Mouse (Mus musculus) liver, adult 2 months (tissue): ENCODE measurements around the gene Pygo2. TPM values are rescaled to one million over a fixed set of nuclear protein-coding genes. Genes with fewer than 3 reads are reported as not detected.

ENCODE experiments used
- DNase-seq: peaks from one replicate; pipeline ENCODE4 v3.0.0-alpha.2; 2011; ENCODE audit warnings: low read depth, low spot score; ENCODE audit errors: extremely low read depth
- H3K27ac ChIP-seq: fragments of 200-500 bp; replicated peaks from 2 replicates; pipeline ENCODE4 v1.5.1; 2012; ENCODE audit warnings: low read depth, mild to moderate bottlenecking, control low read depth, inconsistent platforms, low read length; ENCODE audit not compliant: insufficient read depth
- H3K27me3 ChIP-seq: fragments of 200-500 bp; 2 replicates; pipeline ENCODE4 v1.6.1; 2012; ENCODE audit warnings: mild to moderate bottlenecking, moderate library complexity, low read length, inconsistent platforms; ENCODE audit not compliant: control insufficient read depth, insufficient read depth
- H3K36me3 ChIP-seq: fragments of 200-500 bp; 2 replicates; pipeline ENCODE4 v1.6.1; 2012; ENCODE audit warnings: low read length, inconsistent platforms; ENCODE audit not compliant: control insufficient read depth, insufficient read depth
- H3K4me1 ChIP-seq: fragments of 200-500 bp; 2 replicates; pipeline ENCODE4 v1.6.1; 2011; ENCODE audit warnings: low read length; ENCODE audit not compliant: control insufficient read depth, insufficient read depth
- H3K4me3 ChIP-seq: fragments of 200-500 bp; 2 replicates; pipeline ENCODE4 v1.5.1; 2011; ENCODE audit warnings: low read depth, mild to moderate bottlenecking, control low read depth, low read length, moderate library complexity; ENCODE audit not compliant: insufficient read depth
- H3K79me2 ChIP-seq: fragments of 200-500 bp; 2 replicates; pipeline ENCODE4 v1.6.1; 2012; ENCODE audit warnings: inconsistent platforms, mild to moderate bottlenecking, low read length, moderate library complexity; ENCODE audit not compliant: control insufficient read depth, insufficient read depth
- H3K9ac ChIP-seq: fragments of 200-500 bp; 2 replicates; pipeline ENCODE4 v1.6.1; 2012; ENCODE audit warnings: low read depth, mild to moderate bottlenecking, control low read depth, inconsistent platforms, low read length
- CTCF ChIP-seq: fragments of 200-500 bp; IDR thresholded peaks from 2 replicates; pipeline ENCODE4 v1.5.1; 2011; ENCODE audit warnings: low read depth, low read length, control low read depth
- POLR2A ChIP-seq: fragments of 200-500 bp; IDR thresholded peaks from 2 replicates; pipeline ENCODE4 v1.6.1; 2011; ENCODE audit warnings: low read length, control low read depth; ENCODE audit not compliant: insufficient read depth; ENCODE audit errors: extremely low read depth
- WGBS: fragments of 180-500 bp; shearing (Covaris S2); methylation state at CpG from one replicate; pipeline ENCODE4 v1.1.7; 2018; 5-methylcytosine and 5-hydroxymethylcytosine counted together
- polyA plus RNA-seq: library from polyadenylated mRNA; depleted of rRNA; stranded (reverse); fragments of >200 nt; gene quantifications from 2 replicates; pipeline ENCODE4 v1.2.3, GENCODE M21; 2012
- total RNA-seq: library from RNA; depleted of rRNA; stranded (reverse); fragments of >200 nt; gene quantifications from 2 replicates; pipeline ENCODE4 v1.2.3, GENCODE M21; 2014

Pygo2 gene
- total and polyA plus RNA-seq, 2 experiments, result 4.4 to 26.5 TPM

DNA sequence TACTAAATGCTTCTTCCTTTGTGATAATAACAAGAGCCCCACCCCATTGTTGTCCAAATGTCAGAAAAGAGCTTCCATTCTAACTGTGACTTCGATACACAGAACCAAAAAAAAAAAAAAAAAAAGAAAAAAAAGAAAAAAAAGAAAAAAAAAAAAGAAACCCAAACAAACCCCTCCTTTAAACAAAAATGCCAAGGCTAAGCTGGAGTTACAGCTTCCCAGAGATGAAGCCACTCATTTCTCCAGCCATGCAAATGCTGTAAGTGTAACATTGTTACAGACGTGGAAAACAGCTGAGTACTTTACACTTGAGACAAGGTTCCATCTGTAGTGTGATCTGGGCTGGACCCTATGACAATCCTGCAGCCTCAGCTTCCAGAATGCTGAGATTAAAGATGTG is 12.9 kb upstream of the Pygo2 start:
- H3K9ac ChIP-seq, result peak overlapping the region; percentile 13; the same call in 1 of the 2 replicates
- no peaks in the 10 kb centered on the region for H3K27me3 ChIP-seq
- peaks cover 7% of the 10 kb centered on the region; the same call in 1 of the 2 replicates for H3K79me2 ChIP-seq
- H3K27ac ChIP-seq, result no peak overlapping the region
- no peak for DNase-seq
- peaks cover 8% of the 10 kb centered on the region for H3K4me1 ChIP-seq
- TF ChIP-seq POLR2A, result no peak
- TF ChIP-seq CTCF, result no peak
- H3K4me3 ChIP-seq, result no peak overlapping the region
- 14% methylated on average over 2 of the region's 2 CpGs for WGBS
- peaks cover 4% of the 10 kb centered on the region for H3K36me3 ChIP-seq

GRCm38 (mm10) chr3:89417840-89418169 is 12.2 kb upstream of the Pygo2 start:
- Histone ChIP-seq H3K27me3 (no peaks in the 10 kb centered on the region), H3K36me3 (peaks cover 4% of the 10 kb centered on the region), H3K27ac (no peak overlapping the region), H3K4me3 (peak overlapping the region; percentile 69), H3K9ac (peak overlapping the region; percentile 35; the same call in 1 of the 2 replicates), H3K4me1 (peaks cover 11% of the 10 kb centered on the region), H3K79me2 (peaks cover 8% of the 10 kb centered on the region; the same call in 1 of the 2 replicates)
- DNase-seq, result peak; percentile 29
- TF ChIP-seq POLR2A, result no peak
- 1% methylated on average over 20 of the region's 20 CpGs for WGBS

DNA sequence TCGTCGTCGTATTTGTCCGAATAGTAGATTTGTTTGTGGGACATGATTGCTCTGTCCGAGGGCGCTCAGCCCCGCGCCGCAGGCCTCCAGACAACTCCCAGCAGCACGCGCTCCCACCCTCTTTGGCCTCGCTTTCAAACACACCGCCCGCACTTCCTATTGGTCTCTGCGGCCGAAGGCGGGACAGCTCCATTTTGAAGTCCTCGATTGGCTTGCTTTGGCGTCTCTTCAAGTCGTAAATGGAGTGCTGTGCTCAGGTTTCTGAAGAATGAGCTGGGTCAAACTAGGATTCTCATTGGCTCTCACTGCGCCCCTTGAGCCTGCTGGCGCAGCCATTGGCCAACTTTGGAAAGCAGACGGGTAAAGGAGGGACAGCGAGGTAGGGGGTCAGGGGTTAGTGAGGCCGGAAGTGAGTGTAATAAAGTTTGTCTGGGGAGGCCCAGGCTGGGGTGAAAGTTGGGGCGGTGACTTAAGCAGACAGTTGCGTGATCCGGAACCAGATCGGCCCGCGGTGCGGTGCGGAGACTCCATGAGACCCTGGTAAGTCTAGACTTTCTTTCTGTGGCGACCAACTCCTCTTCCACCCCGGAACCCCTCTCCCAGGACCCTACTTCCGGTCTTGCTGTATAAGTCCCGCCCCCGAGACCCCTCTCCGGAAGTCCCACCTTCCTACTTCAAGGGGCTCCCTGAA is 11.7 kb upstream of the Pygo2 start, which contains the start of the genes Cks1b and Shc1:
Cks1b (minus strand) TSS at position 214 of the 691 bp plus-strand sequence.
Shc1 (plus strand) TSS at position 274 of the 691 bp plus-strand sequence.
- 0 out of 2 replicates have a peak, but pooled peaks have one; percentile 33 for TF ChIP-seq POLR2A
- TF ChIP-seq CTCF, result no peak
- H3K9ac ChIP-seq, result peak within 1 kb of the TSS; percentile 81
- under 1% methylated on average over 39 of the region's 39 CpGs for WGBS
- H3K36me3 ChIP-seq, result peaks cover 4% of the 10 kb centered on the region
- DNase-seq, result peak; percentile 100
- peak within 1 kb of the TSS; percentile 99 for H3K27ac ChIP-seq
- peak within 1 kb of the TSS; percentile 73 for H3K4me3 ChIP-seq
- H3K27me3 ChIP-seq, result no peaks in the 10 kb centered on the region
- peaks cover 11% of the 10 kb centered on the region for H3K4me1 ChIP-seq
- peaks cover 8% of the 10 kb centered on the region; the same call in 1 of the 2 replicates for H3K79me2 ChIP-seq

DNA sequence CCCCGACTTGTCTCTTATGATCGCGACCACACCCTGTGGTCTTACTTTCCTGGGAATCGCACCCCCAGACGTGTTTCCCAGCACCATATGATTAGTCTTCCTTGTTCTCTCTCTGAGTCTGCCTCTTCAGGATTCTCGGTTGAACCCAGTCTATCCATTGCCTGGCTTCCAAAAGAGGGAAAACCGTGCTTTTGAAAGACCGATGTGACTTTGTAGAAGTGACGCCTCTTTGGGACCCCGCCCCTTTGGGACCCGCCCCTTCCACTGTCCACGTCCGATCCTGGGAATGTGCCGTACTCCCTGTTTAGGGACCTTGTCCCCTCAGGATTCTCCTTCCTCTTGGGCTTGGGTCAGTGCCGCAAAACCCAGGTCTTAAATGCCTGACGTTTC is 11.2 kb upstream of the Pygo2 start:
- TF ChIP-seq POLR2A, result peak; percentile 60; the same call in 1 of the 2 replicates
- TF ChIP-seq CTCF, result no peak
- Histone ChIP-seq H3K9ac (peak overlapping the region; percentile 81), H3K27ac (peak overlapping the region; percentile 99), H3K27me3 (no peaks in the 10 kb centered on the region), H3K79me2 (peaks cover 8% of the 10 kb centered on the region; the same call in 1 of the 2 replicates), H3K4me3 (peak overlapping the region; percentile 73), H3K4me1 (peaks cover 11% of the 10 kb centered on the region), H3K36me3 (peaks cover 4% of the 10 kb centered on the region)
- under 1% methylated on average over 16 of the region's 16 CpGs for WGBS
- DNase-seq, result peak; percentile 90

DNA sequence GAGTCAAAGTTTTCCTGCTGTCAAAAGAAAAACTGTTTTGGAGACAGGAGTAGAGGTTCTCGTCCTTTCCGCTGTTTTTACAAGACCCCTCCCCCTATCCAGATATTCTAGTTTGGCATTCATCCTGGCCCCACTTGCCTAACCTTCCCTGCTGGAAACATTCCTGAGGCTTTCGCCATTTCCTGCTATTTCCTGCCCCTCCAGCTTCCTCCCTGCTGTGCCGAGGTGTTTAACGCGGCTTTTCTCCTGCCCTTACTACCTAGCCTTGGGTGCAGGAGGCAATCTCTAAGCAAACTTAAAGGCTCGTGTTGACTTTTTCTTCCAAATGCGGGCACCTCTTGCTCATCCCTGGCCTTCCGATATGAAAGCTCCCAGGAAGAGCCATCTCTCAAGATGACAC is 10.4 kb upstream of the Pygo2 start:
- Histone ChIP-seq H3K27me3 (no peaks in the 10 kb centered on the region), H3K36me3 (peaks cover 7% of the 10 kb centered on the region), H3K79me2 (peaks cover 8% of the 10 kb centered on the region; the same call in 1 of the 2 replicates), H3K4me3 (peak overlapping the region; percentile 73), H3K9ac (peak overlapping the region; percentile 81), H3K4me1 (peaks cover 11% of the 10 kb centered on the region), H3K27ac (peak overlapping the region; percentile 99)
- TF ChIP-seq POLR2A, result peak; percentile 51; the same call in 1 of the 2 replicates
- TF ChIP-seq CTCF, result no peak
- 3% methylated on average over 9 of the region's 9 CpGs for WGBS
- peak; percentile 82 for DNase-seq

- Histone ChIP-seq H3K9ac (peak overlapping the region; percentile 72), H3K27ac (peak overlapping the region; percentile 99), H3K4me1 (peaks cover 11% of the 10 kb centered on the region), H3K79me2 (peaks cover 8% of the 10 kb centered on the region; the same call in 1 of the 2 replicates), H3K4me3 (peak overlapping the region; percentile 55), H3K27me3 (no peaks in the 10 kb centered on the region), H3K36me3 (peaks cover 9% of the 10 kb centered on the region)
- TF ChIP-seq CTCF (no peak), POLR2A (no peak)
- 6% methylated on average over 3 of the region's 3 CpGs for WGBS
- DNase-seq, result no peak
These were observed 10.0 kb upstream of the Pygo2 start for GRCm38 (mm10) chr3:89419981-89420380.
